Mouse (Mus musculus) spleen, adult 2 months (tissue): ENCODE results near the gene Cnot10.

ENCODE experiments used
- CTCF ChIP-seq: fragments of 200-500 bp; IDR thresholded peaks from 2 replicates; pipeline ENCODE4 v1.5.1; 2011; ENCODE audit warnings: mild to moderate bottlenecking, inconsistent platforms; ENCODE audit not compliant: insufficient read depth, insufficient read length, insufficient replicate concordance; ENCODE audit errors: extremely low read depth
- POLR2A ChIP-seq: fragments of 200-500 bp; IDR thresholded peaks from 2 replicates; pipeline ENCODE4 v1.6.1; 2011; ENCODE audit warnings: low read depth, low read length, inconsistent platforms

- TF ChIP-seq POLR2A (0 out of 2 replicates have a peak, but pooled peaks have one; percentile 19), CTCF (no peak)
Measured at GRCm38 (mm10) chr9:114639839-114640646, at the start of gene Cnot10.
